ENCODE assay signal across 10 mouse cellular contexts in genomic region chr17:56196860-56197259, GRCm38 (mm10). TPM values are rescaled to one million over a fixed set of nuclear protein-coding genes. Genes with fewer than 3 reads are reported as not detected.
DNase-seq lines count a peak whose midpoint lies in the region; ATAC-seq and TF ChIP-seq lines count a peak whose summit lies in the region.
"Had no signal": no experiment of that assay in that cellular context is flagged by ENCODE, and none has a peak within 500 bp of the region (broad histone marks: within the 10 kb centered on the region; RNA-seq: fewer than 3 reads in every experiment).

No protein-coding gene starts in this region.

- no peak overlapping the region for H3K27ac ChIP-seq in lung, embryonic 14.5 days (ENCODE audit: low read depth)
- no peak overlapping the region for H3K27ac ChIP-seq in olfactory bulb, adult 2 months (ENCODE audit: insufficient read depth, low read depth, low read length)
- H3K27ac ChIP-seq: forebrain, embryonic 15.5 days; hindbrain, embryonic 15.5 days had no signal

- H3K27me3 ChIP-seq in lung, embryonic 14.5 days (ENCODE audit: insufficient read depth, low read length) = no peaks in the 10 kb centered on the region
- H3K27me3 ChIP-seq: forebrain, embryonic 15.5 days; hindbrain, embryonic 15.5 days had no signal

- no peak for ATAC-seq in CD4-positive, CD25-positive, alpha-beta regulatory T cell, adult 4 months
- no peak for ATAC-seq in lung, embryonic 14.5 days (ENCODE audit: insufficient read depth)
- ATAC-seq: forebrain, embryonic 15.5 days had no signal

- H3K4me2 ChIP-seq in lung, embryonic 14.5 days = no peak overlapping the region
- H3K4me2 ChIP-seq: forebrain, embryonic 15.5 days; hindbrain, embryonic 15.5 days had no signal

- no peaks in the 10 kb centered on the region for H3K9me3 ChIP-seq in lung, embryonic 14.5 days (ENCODE audit: low read depth, low read length)
- H3K9me3 ChIP-seq: forebrain, embryonic 15.5 days; hindbrain, embryonic 15.5 days had no signal

- peak; percentile 67 for TF ChIP-seq CTCF in lung, embryonic 14.5 days (IDR thresholded peaks at IDR 0.05; ENCODE audit: low read depth)
- TF ChIP-seq CTCF in olfactory bulb, adult 2 months (IDR thresholded peaks at IDR 0.05; ENCODE audit: insufficient read depth, low read depth, low read length) = peak; percentile 13; the same call in 1 of the 2 replicates

- H3K4me1 ChIP-seq in lung, embryonic 14.5 days (ENCODE audit: insufficient read depth) = no peaks in the 10 kb centered on the region
- H3K4me1 ChIP-seq in olfactory bulb, adult 2 months (ENCODE audit: control insufficient read depth, insufficient read depth, low read length) = no peaks in the 10 kb centered on the region
- H3K4me1 ChIP-seq: forebrain, embryonic 15.5 days; hindbrain, embryonic 15.5 days had no signal

- WGBS in lung, embryonic 14.5 days = 70% methylated on average over 2 of the region's 2 CpGs
- 77% methylated on average over 2 of the region's 2 CpGs for WGBS in olfactory bulb, adult 2 months

- peaks cover 86% of the 10 kb centered on the region for H3K36me3 ChIP-seq in lung, embryonic 14.5 days (ENCODE audit: insufficient read depth)

- H3K9ac ChIP-seq in lung, embryonic 14.5 days = no peak overlapping the region
- H3K9ac ChIP-seq: forebrain, embryonic 15.5 days; hindbrain, embryonic 15.5 days had no signal

- DNase-seq in CD4-positive, CD25-positive, alpha-beta regulatory T cell, adult 2 months (ENCODE audit: low read depth, low spot score) = peak; percentile 53
- DNase-seq in lung, embryonic 14.5 days = peak; percentile 27
- no peak for DNase-seq in lung, adult 18-20 months
- peak; percentile 23 for DNase-seq in c-Kit-positive CD71-positive TER-119-negative erythroid progenitor cells, embryonic 14.5 days (ENCODE audit: low read depth)
- DNase-seq in urinary bladder, adult 18-20 months (ENCODE audit: low spot score in 2 of 2) = no peak
- no peak for DNase-seq in cerebellum, postnatal 4 days (ENCODE audit: low spot score in 2 of 2)

- TF ChIP-seq POLR2A in olfactory bulb, adult 2 months (IDR thresholded peaks at IDR 0.05; ENCODE audit: insufficient read depth, low read depth, low read length) = no peak

- no peak overlapping the region for H3K4me3 ChIP-seq in lung, embryonic 14.5 days (ENCODE audit: low read depth, low read length)
- H3K4me3 ChIP-seq in olfactory bulb, adult 2 months (ENCODE audit: insufficient read depth, low read depth, low read length) = no peak overlapping the region
- H3K4me3 ChIP-seq: forebrain, embryonic 15.5 days; hindbrain, embryonic 15.5 days had no signal

RNA-seq across cellular contexts. Expression of gene Mydgf, which starts 13.1 kb away (rescaled TPM):
- polyA plus RNA-seq in CD4-positive, CD25-positive, alpha-beta regulatory T cell, adult 4 months (2017; shearing (Covaris generic)) = 10 to 100 TPM; 58.9 to 59.6 TPM
- 93.0 and 95.3 TPM in 2 replicates for polyA plus RNA-seq in lung, embryonic 14.5 days (2014; fragmentation: Nextera tagmentation; extraction: Ambion mirVana)
- polyA plus RNA-seq in olfactory bulb, adult 2 months (2012; ENCODE audit: insufficient read depth, insufficient read length, low replicate concordance, missing spikeins) = not detected in 2 replicates

RNA-seq across cellular contexts. Expression of gene Dpp9, which starts 21.8 kb away (rescaled TPM):
- 10 to 100 TPM; 17.8 to 21.0 TPM for polyA plus RNA-seq in CD4-positive, CD25-positive, alpha-beta regulatory T cell, adult 4 months (2017; shearing (Covaris generic))
- 37.9 and 41.3 TPM in 2 replicates for polyA plus RNA-seq in lung, embryonic 14.5 days (2014; fragmentation: Nextera tagmentation; extraction: Ambion mirVana)
- not detected in 2 replicates for polyA plus RNA-seq in olfactory bulb, adult 2 months (2012; ENCODE audit: insufficient read depth, insufficient read length, low replicate concordance, missing spikeins)

RNA-seq across cellular contexts. Expression of gene Tnfaip8l1, which starts 34.6 kb away (rescaled TPM):
- polyA plus RNA-seq in CD4-positive, CD25-positive, alpha-beta regulatory T cell, adult 4 months (2017; shearing (Covaris generic)) = 10 to 100 TPM; 30.3 to 43.4 TPM
- polyA plus RNA-seq in lung, embryonic 14.5 days (2014; fragmentation: Nextera tagmentation; extraction: Ambion mirVana) = 14.5 and 16.2 TPM in 2 replicates
- not detected in 2 replicates for polyA plus RNA-seq in olfactory bulb, adult 2 months (2012; ENCODE audit: insufficient read depth, insufficient read length, low replicate concordance, missing spikeins)

RNA-seq across cellular contexts. Expression of gene Sema6b, which starts 56.7 kb away (rescaled TPM):
- polyA plus RNA-seq in CD4-positive, CD25-positive, alpha-beta regulatory T cell, adult 4 months (2017; shearing (Covaris generic)) = not detected
- polyA plus RNA-seq in lung, embryonic 14.5 days (2014; fragmentation: Nextera tagmentation; extraction: Ambion mirVana) = 1.7 and 1.8 TPM in 2 replicates
- not detected in 2 replicates for polyA plus RNA-seq in olfactory bulb, adult 2 months (2012; ENCODE audit: insufficient read depth, insufficient read length, low replicate concordance, missing spikeins)

RNA-seq across cellular contexts. Expression of gene Fem1a, which starts 59.8 kb away (rescaled TPM):
- 1 to 10 TPM; 4.4 to 5.5 TPM for polyA plus RNA-seq in CD4-positive, CD25-positive, alpha-beta regulatory T cell, adult 4 months (2017; shearing (Covaris generic))
- polyA plus RNA-seq in lung, embryonic 14.5 days (2014; fragmentation: Nextera tagmentation; extraction: Ambion mirVana) = 14.5 and 15.4 TPM in 2 replicates
- polyA plus RNA-seq in olfactory bulb, adult 2 months (2012; ENCODE audit: insufficient read depth, insufficient read length, low replicate concordance, missing spikeins) = not detected in 2 replicates

Comparison
In these comparisons a context has a peak if more than half of its experiments do, and no peak if none do; other contexts are left out.
1. DNase-seq: peak in CD4-positive, CD25-positive, alpha-beta regulatory T cell, adult 2 months (single experiment), lung, embryonic 14.5 days (single experiment) and c-Kit-positive CD71-positive TER-119-negative erythroid progenitor cells, embryonic 14.5 days (single experiment); none in lung, adult 18-20 months (0 of 2), urinary bladder, adult 18-20 months (0 of 2) and cerebellum, postnatal 4 days (0 of 2).
2. RNA of gene Mydgf, which starts 13.1 kb away (polyA plus RNA-seq): 93.0 to 95.3 TPM in lung, embryonic 14.5 days and 58.9 to 59.6 TPM in CD4-positive, CD25-positive, alpha-beta regulatory T cell, adult 4 months; not detected in olfactory bulb, adult 2 months; every median in the first group is over 10 times any median in the second.
3. RNA of gene Tnfaip8l1, which starts 34.6 kb away (polyA plus RNA-seq): 30.3 to 43.4 TPM in CD4-positive, CD25-positive, alpha-beta regulatory T cell, adult 4 months and 14.5 to 16.2 TPM in lung, embryonic 14.5 days; not detected in olfactory bulb, adult 2 months; every median in the first group is over 10 times any median in the second.